Mouse (Mus musculus) C2C12 (cell line): ENCODE data around the gene Sorbs1.

ENCODE experiments used
- CEBPB ChIP-seq: IDR thresholded peaks from one replicate; pipeline ENCODE4 v1.6.1; 2011; ENCODE audit warnings: low read depth, mild to moderate bottlenecking, control low read depth, moderate library complexity
- CTCF ChIP-seq: IDR thresholded peaks from one replicate; pipeline ENCODE4 v1.5.1; 2011; ENCODE audit not compliant: control insufficient read depth, insufficient read depth, insufficient read length
- FOSL1 ChIP-seq: IDR thresholded peaks from one replicate; pipeline ENCODE4 v1.8.0; 2011; ENCODE audit warnings: mild to moderate bottlenecking, low read length; ENCODE audit not compliant: poor library complexity, insufficient read depth, severe bottlenecking
- MAX ChIP-seq: IDR thresholded peaks from one replicate; pipeline ENCODE4 v1.6.1; 2011; ENCODE audit warnings: mild to moderate bottlenecking, control low read depth
- MYOG ChIP-seq: IDR thresholded peaks from one replicate; pipeline ENCODE4 v1.6.1; 2011; ENCODE audit not compliant: control insufficient read depth, insufficient read length; ENCODE audit errors: extremely low read depth
- USF1 ChIP-seq: IDR thresholded peaks from one replicate; pipeline ENCODE4 v1.6.1; 2011; ENCODE audit warnings: low read depth, mild to moderate bottlenecking, control low read depth, moderate library complexity

- no peak for TF ChIP-seq MAX
- no peak for TF ChIP-seq CTCF
- TF ChIP-seq FOSL1 = no peak
- no peak for TF ChIP-seq USF1
- no peak for TF ChIP-seq MYOG
- no peak for TF ChIP-seq CEBPB
Observed at GRCm38 (mm10) chr19:40385334-40385733, 128.2 kb downstream of the Sorbs1 start.
